Mouse (Mus musculus): ENCODE measurements at regions not wholly inside any gene's neighbourhood (a gene's known extent, or its start where the extent isn't known, plus 50 kb on each side); places are given as distances from the start of the nearest gene placed in this dataset.

- no peak for TF ChIP-seq CTCF (conservative IDR thresholded peaks at IDR 0.05; ENCODE audit: low read length)
- TF ChIP-seq NANOG (IDR thresholded peaks at IDR 0.05; ENCODE audit: borderline replicate concordance, low read length), result no peak
- no peak for TF ChIP-seq POU5F1 (IDR thresholded peaks at IDR 0.05; ENCODE audit: borderline replicate concordance, low read length)
Measured at GRCm38 (mm10) chr5:33520856-33521255, 87.1 kb upstream of the Nkx1-1 start.
